Mouse (Mus musculus) liver, adult 2 months (tissue): ENCODE measurements at regions not wholly inside any gene's neighbourhood (a gene's known extent, or its start where the extent isn't known, plus 50 kb on each side); places are given as distances from the start of the nearest gene placed in this dataset.

Experiments
- CTCF ChIP-seq: fragments of 200-500 bp; IDR thresholded peaks from 2 replicates; pipeline ENCODE4 v1.5.1; 2011; ENCODE audit warnings: low read depth, low read length, control low read depth
- POLR2A ChIP-seq: fragments of 200-500 bp; IDR thresholded peaks from 2 replicates; pipeline ENCODE4 v1.6.1; 2011; ENCODE audit warnings: low read length, control low read depth; ENCODE audit not compliant: insufficient read depth; ENCODE audit errors: extremely low read depth

DNA sequence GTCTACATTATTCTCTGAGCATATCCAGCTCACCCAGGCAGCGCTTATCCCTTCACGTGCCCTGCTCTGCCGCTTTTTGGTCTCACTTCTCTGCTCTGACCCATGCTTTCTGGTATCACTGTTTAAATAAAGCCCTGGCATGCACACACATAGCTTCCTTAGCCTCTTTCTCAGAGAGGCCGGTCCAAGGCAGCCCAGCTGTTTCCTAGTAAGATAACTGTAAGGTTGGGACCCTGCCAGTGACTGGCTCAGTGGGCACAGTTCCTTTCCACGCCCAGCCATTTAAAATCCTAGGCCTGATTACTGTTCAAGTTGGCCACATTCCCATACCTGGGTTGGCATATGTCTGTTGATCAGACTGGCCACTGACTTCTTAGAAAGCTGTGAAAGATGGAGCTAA lies 208.2 kb upstream of the Prok2 start:
- TF ChIP-seq CTCF (no peak), POLR2A (no peak)
